Mouse (Mus musculus) MEL (cell line): ENCODE results near the gene Cep126. TPM values are rescaled to one million over a fixed set of nuclear protein-coding genes. Genes with fewer than 3 reads are reported as not detected.

Experiments
- DNase-seq: peaks from one replicate; pipeline ENCODE4 v3.0.0; 2011; ENCODE audit warnings: low read depth, low spot score
- H3K27ac ChIP-seq: 2 replicates; pipeline ENCODE4 v1.5.1; 2012; ENCODE audit warnings: low read depth, mild to moderate bottlenecking, control low read depth, low read length, moderate library complexity; ENCODE audit not compliant: control insufficient read depth
- H3K27me3 ChIP-seq, 2 experiments: fragments of 150-350 bp in 1 of 2; sonication (generic) in 1 of 2; 2 replicates each; pipeline ENCODE4 v1.6.1; 2012; ENCODE audit warnings: low read length in 2 of 2, mild to moderate bottlenecking in 2 of 2, improper control_type of control experiment in 1 of 2, moderate library complexity in 1 of 2; ENCODE audit not compliant: insufficient read depth in 2 of 2, control insufficient read depth in 1 of 2
- H3K36me3 ChIP-seq, 2 experiments: 2 replicates each; pipeline ENCODE4 v1.6.1; 2012 to 2014; ENCODE audit warnings: low read length in 2 of 2, improper control_type of control experiment in 1 of 2, inconsistent platforms in 1 of 2, mild to moderate bottlenecking in 1 of 2; ENCODE audit not compliant: insufficient read depth in 2 of 2, control insufficient read depth in 1 of 2
- H3K4me1 ChIP-seq, 2 experiments: fragments of 150-350 bp in 1 of 2; sonication (generic) in 1 of 2; 2 replicates each; pipeline ENCODE4 v1.6.1; 2012; ENCODE audit warnings: low read length in 2 of 2, improper control_type of control experiment in 1 of 2, mild to moderate bottlenecking in 1 of 2; ENCODE audit not compliant: insufficient read depth in 2 of 2, control insufficient read depth in 1 of 2
- H3K4me3 ChIP-seq, 2 experiments: fragments of 150-350 bp in 1 of 2; sonication (generic) in 1 of 2; 2 replicates each; pipeline ENCODE4 v1.5.1; 2012; ENCODE audit warnings: low read depth in 2 of 2, low read length in 2 of 2, mild to moderate bottlenecking in 2 of 2, moderate library complexity in 2 of 2, control low read depth in 1 of 2, improper control_type of control experiment in 1 of 2; ENCODE audit not compliant: control insufficient read depth in 1 of 2, insufficient read depth in 1 of 2
- H3K79me2 ChIP-seq: 2 replicates; pipeline ENCODE4 v1.6.1; 2012; ENCODE audit warnings: mild to moderate bottlenecking, low read length, moderate library complexity; ENCODE audit not compliant: control insufficient read depth, poor library complexity, insufficient read depth
- H3K9ac ChIP-seq: 2 replicates; pipeline ENCODE4 v1.6.1; 2012; ENCODE audit warnings: low read depth, mild to moderate bottlenecking, control low read depth, low read length, moderate library complexity; ENCODE audit not compliant: control insufficient read depth, poor library complexity, severe bottlenecking
- H3K9me3 ChIP-seq: fragments of 150-350 bp; sonication (generic); replicated peaks from 2 replicates; pipeline ENCODE4 v1.6.1; 2012; ENCODE audit warnings: mild to moderate bottlenecking, low read length, improper control_type of control experiment, moderate library complexity; ENCODE audit not compliant: insufficient read depth
- BHLHE40 ChIP-seq: IDR thresholded peaks from 2 replicates; pipeline ENCODE4 v1.6.1; 2012; ENCODE audit warnings: low read depth, mild to moderate bottlenecking, inconsistent platforms, low read length, improper control_type of control experiment, borderline replicate concordance
- CHD1 ChIP-seq: IDR thresholded peaks from 2 replicates; pipeline ENCODE4 v1.6.1; 2012; ENCODE audit warnings: low read depth, mild to moderate bottlenecking, inconsistent platforms, low read length, improper control_type of control experiment
- CHD2 ChIP-seq: IDR thresholded peaks from 2 replicates; pipeline ENCODE4 v1.6.1; 2011; ENCODE audit warnings: low read length, improper control_type of control experiment
- CTCF ChIP-seq, 3 experiments: IDR thresholded peaks in 2 of 3; conservative IDR thresholded peaks in 1 of 3; 2 replicates each; pipeline ENCODE4 v1.5.1; 2011 to 2012; ENCODE audit warnings: low read length in 3 of 3, low read depth in 2 of 3, mild to moderate bottlenecking in 2 of 3, improper control_type of control experiment in 1 of 3, inconsistent platforms in 1 of 3, mixed read lengths in 1 of 3, moderate library complexity in 1 of 3; ENCODE audit not compliant: control insufficient read depth in 1 of 3, insufficient read depth in 1 of 3, poor library complexity in 1 of 3, severe bottlenecking in 1 of 3
- ELF1 ChIP-seq: IDR thresholded peaks from 2 replicates; pipeline ENCODE4 v1.6.1; 2014; ENCODE audit warnings: low read depth, mild to moderate bottlenecking, inconsistent platforms, low read length, improper control_type of control experiment, moderate library complexity
- EP300 ChIP-seq, 2 experiments: IDR thresholded peaks; 2 replicates each; pipeline ENCODE4 v1.6.1; 2011; ENCODE audit warnings: improper control_type of control experiment in 2 of 2, low read length in 2 of 2, low read depth in 1 of 2, mild to moderate bottlenecking in 1 of 2
- ETS1 ChIP-seq: IDR thresholded peaks from 2 replicates; pipeline ENCODE4 v1.6.1; 2012; ENCODE audit warnings: low read depth, mild to moderate bottlenecking, inconsistent platforms, low read length, improper control_type of control experiment, moderate library complexity
- GABPA ChIP-seq: IDR thresholded peaks from 2 replicates; pipeline ENCODE4 v1.6.1; 2012; ENCODE audit warnings: low read depth, mild to moderate bottlenecking, inconsistent platforms, low read length, improper control_type of control experiment, moderate library complexity
- HCFC1 ChIP-seq: IDR thresholded peaks from 2 replicates; pipeline ENCODE4 v1.6.1; 2012; ENCODE audit warnings: low read depth, mild to moderate bottlenecking, inconsistent platforms, low read length, improper control_type of control experiment, moderate library complexity
- MAFK ChIP-seq: IDR thresholded peaks from 2 replicates; pipeline ENCODE4 v1.6.1; 2011; ENCODE audit warnings: low read depth, mild to moderate bottlenecking, low read length, improper control_type of control experiment, borderline replicate concordance
- MAX ChIP-seq: IDR thresholded peaks from 2 replicates; pipeline ENCODE4 v1.6.1; 2011; ENCODE audit warnings: low read length, improper control_type of control experiment
- MAZ ChIP-seq: IDR thresholded peaks from 2 replicates; pipeline ENCODE4 v1.6.1; 2012; ENCODE audit warnings: low read depth, mild to moderate bottlenecking, inconsistent platforms, low read length, improper control_type of control experiment
- MEF2A ChIP-seq: IDR thresholded peaks from 2 replicates; pipeline ENCODE4 v1.6.1; 2014; ENCODE audit warnings: low read depth, mild to moderate bottlenecking, inconsistent platforms, low read length, improper control_type of control experiment; ENCODE audit not compliant: poor library complexity, insufficient replicate concordance, severe bottlenecking; ENCODE audit errors: extremely low read depth
- NELFE ChIP-seq: IDR thresholded peaks from 2 replicates; pipeline ENCODE4 v1.6.1; 2011; ENCODE audit warnings: low read depth, low read length, improper control_type of control experiment
- POLR2AphosphoS2 ChIP-seq: IDR thresholded peaks from 2 replicates; pipeline ENCODE4 v1.6.1; 2011; ENCODE audit warnings: low read length, improper control_type of control experiment
- POLR2AphosphoS5 ChIP-seq: IDR thresholded peaks from 2 replicates; pipeline ENCODE4 v1.6.1; 2012; ENCODE audit warnings: low read depth, borderline replicate concordance, mild to moderate bottlenecking, inconsistent platforms, low read length, moderate library complexity, mixed read lengths
- SMC3 ChIP-seq: IDR thresholded peaks from 2 replicates; pipeline ENCODE4 v1.6.1; 2011; ENCODE audit warnings: low read depth, low read length, improper control_type of control experiment
- TAL1 ChIP-seq: IDR thresholded peaks from 2 replicates; pipeline ENCODE4 v1.6.1; 2012; ENCODE audit warnings: mild to moderate bottlenecking, inconsistent platforms, low read length, moderate library complexity, mixed read lengths
- ZC3H11A ChIP-seq: IDR thresholded peaks from 2 replicates; pipeline ENCODE4 v1.6.1; 2012; ENCODE audit warnings: low read depth, mild to moderate bottlenecking, inconsistent platforms, low read length, improper control_type of control experiment
- polyA plus RNA-seq, 2 experiments: library from polyadenylated mRNA; stranded (reverse) in 1 of 2; unstranded in 1 of 2; fragments of >175 nt in 1 of 2; fragments of >200 nt in 1 of 2; gene quantifications; 2 replicates each; pipeline versions ENCODE4 v1.2.1 to v1.2.4; 2012; ENCODE audit warnings: low replicate concordance in 2 of 2, low read depth in 1 of 2; ENCODE audit not compliant: insufficient read length in 2 of 2, insufficient read depth in 1 of 2, missing spikeins in 1 of 2
- total RNA-seq: library from RNA; depleted of rRNA; stranded (reverse); fragments of 300-350 nt; gene quantifications from 2 replicates; pipeline ENCODE4 v1.2.3, GENCODE M21; 2012

Cep126 gene
- total and polyA plus RNA-seq, 3 experiments, result not detected

DNA sequence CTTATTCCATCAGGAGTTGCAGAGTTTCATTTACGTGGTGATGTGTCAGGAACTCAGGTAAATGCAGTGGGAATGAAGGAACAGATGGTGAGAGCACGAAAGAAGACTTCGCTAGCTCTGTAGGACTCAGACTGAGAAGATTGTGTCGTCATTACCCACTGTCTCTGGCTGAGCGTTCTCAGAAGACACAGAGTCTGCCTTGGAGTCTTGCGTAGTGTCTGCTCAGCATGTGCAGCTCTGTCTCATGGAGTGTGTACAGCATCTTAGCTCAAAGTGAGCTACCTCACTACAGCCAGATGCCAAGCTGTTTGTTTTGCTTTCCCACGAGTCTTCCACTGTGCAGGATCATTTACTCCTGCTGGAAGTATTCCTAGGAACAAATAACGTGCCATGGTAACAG lies 10.6 kb downstream of the Cep126 start:
- Histone ChIP-seq H3K9ac (no peak overlapping the region), H3K27me3 (no peaks in the 10 kb centered on the region), H3K9me3 (no peaks in the 10 kb centered on the region), H3K79me2 (no peaks in the 10 kb centered on the region), H3K4me3 (no peak overlapping the region), H3K36me3 (no peaks in the 10 kb centered on the region), H3K4me1 (no peaks in the 10 kb centered on the region), H3K27ac (no peak overlapping the region)
- TF ChIP-seq NELFE (no peak), BHLHE40 (no peak), EP300 (IDR thresholded peaks at IDR 0.05; ENCODE audit: low read depth in 1 of 2, low read length in 2 of 2) (no peak), CHD1 (no peak), MAX (no peak), MAZ (no peak), TAL1 (no peak), MAFK (no peak), CHD2 (no peak), ELF1 (no peak), CTCF (IDR thresholded peaks at IDR 0.05 in 2 of 3, conservative IDR thresholded peaks at IDR 0.05 in 1 of 3; ENCODE audit: control insufficient read depth in 1 of 3, insufficient read depth in 1 of 3, low read depth in 2 of 3, low read length in 3 of 3, poor library complexity in 1 of 3, severe bottlenecking in 1 of 3) (no peak), ZC3H11A (no peak), GABPA (no peak), ETS1 (no peak), MEF2A (no peak)
- DNase-seq, result no peak

DNA sequence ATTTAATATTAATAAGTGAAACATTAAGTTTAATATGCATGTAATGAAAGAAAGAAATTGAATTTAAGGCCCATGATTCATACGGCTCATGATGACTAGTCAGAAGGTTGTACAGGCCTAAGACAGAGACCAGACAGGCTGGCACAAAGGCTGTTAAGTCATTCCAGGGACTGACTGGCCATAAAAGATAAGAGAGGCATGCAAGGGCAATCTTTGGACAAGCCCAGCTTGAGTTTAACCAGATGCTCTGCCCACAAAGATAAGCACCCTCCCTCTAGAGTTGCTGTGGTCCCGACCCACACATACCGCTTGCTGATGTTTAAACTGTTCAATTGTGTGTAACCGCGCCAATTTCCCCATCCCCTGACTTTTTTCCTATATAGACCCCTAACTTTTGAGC lies 19.6 kb downstream of the Cep126 start:
- Histone ChIP-seq H3K4me1 (no peaks in the 10 kb centered on the region), H3K27ac (no peak overlapping the region), H3K9me3 (no peaks in the 10 kb centered on the region), H3K4me3 (no peak overlapping the region), H3K27me3 (no peaks in the 10 kb centered on the region), H3K9ac (no peak overlapping the region), H3K79me2 (no peaks in the 10 kb centered on the region), H3K36me3 (no peaks in the 10 kb centered on the region)
- no peak for TF ChIP-seq CTCF (IDR thresholded peaks at IDR 0.05 in 2 of 3, conservative IDR thresholded peaks at IDR 0.05 in 1 of 3; ENCODE audit: control insufficient read depth in 1 of 3, insufficient read depth in 1 of 3, low read depth in 2 of 3, low read length in 3 of 3, poor library complexity in 1 of 3, severe bottlenecking in 1 of 3)
- TF ChIP-seq ELF1, result no peak
- TF ChIP-seq HCFC1, result no peak
- no peak for TF ChIP-seq SMC3
- no peak for TF ChIP-seq POLR2AphosphoS5
- no peak for TF ChIP-seq ZC3H11A
- TF ChIP-seq POLR2AphosphoS2, result no peak
- DNase-seq, result no peak
